Mouse (Mus musculus) monocyte, adult 5-6 weeks (primary cell): ENCODE results near the gene Pard3. TPM values are rescaled to one million over a fixed set of nuclear protein-coding genes. Genes with fewer than 3 reads are reported as not detected.

Experiments used
- ATAC-seq: fragments of 153-309, 156-312 bp; replicated peaks from 2 replicates; pipeline ENCODE4 v1.8.0; 2017; ENCODE audit warnings: mild to moderate bottlenecking; ENCODE audit not compliant: low TSS enrichment, insufficient number of reproducible peaks, severe bottlenecking, poor library complexity, low FRiP score
- total RNA-seq: library from RNA; stranded (forward); fragments of 200-1000, 200-491, 200-594 nt; gene quantifications from 3 replicates; pipeline ENCODE4 v1.2.3, GENCODE M21; 2017

Gene Pard3
- total RNA-seq, 1 experiment from 2014 or later: not detected

DNA sequence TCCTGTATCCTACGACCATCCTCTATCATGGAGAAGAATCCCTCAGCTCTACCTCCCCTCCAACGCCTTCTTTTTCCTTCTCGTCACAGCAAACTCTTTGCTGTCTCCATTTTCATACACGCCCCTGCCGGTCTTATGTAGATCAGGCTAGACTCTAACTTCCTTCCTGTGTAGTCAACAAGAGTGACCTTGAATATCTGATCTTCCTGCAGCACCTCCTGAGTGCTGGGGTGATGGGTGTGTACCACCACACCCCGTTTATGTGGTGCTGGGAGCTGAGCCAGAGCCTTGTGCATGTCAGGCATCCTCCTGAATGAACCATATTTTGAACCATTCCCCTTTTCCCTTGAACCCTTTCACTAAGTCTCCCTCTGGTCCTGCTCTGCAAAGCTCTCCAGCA lies 372.3 kb downstream of the Pard3 start:
- ATAC-seq: no peak

- ATAC-seq: no peak
Measured at GRCm38 (mm10) chr8:127437613-127438235, 374.0 kb downstream of the Pard3 start.

DNA sequence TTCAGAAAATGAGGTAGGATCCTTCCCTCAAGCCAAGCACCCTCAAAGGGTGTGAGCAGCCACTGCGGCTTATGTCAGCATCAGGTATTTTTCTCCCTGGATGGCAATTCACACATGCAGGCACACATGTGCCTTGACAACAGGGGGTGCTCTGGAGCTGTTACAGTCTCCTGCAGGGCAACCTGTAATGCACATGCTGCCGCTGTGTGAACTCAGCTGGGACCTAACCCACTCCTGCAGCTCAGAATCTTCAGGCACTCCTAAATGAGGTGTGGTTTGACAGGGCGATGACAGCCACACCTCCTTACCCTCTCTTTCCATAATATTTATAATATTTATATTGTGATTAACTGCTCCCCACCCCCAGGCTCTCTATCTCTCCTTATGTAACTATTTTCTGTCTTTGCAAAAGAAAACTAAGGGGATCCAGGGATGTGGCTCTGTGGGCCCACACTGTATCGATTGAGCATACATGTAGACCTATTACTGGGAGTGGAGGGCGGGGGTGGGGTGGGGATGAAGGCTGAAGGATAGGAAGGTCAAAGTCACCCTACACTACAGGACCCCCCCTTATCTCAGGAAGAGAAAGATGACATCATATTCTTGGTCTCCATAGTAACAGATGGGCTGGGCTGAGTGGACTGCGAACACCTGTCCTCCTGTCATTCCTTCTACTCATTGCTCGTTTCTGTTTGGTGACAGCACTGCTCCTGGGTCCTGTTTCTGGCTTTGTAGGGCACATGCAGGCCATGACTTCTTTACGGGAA lies 375.1 kb downstream of the Pard3 start:
- no peak for ATAC-seq

GRCm38 (mm10) chr8:127439392-127440160 lies 375.9 kb downstream of the Pard3 start:
- ATAC-seq: no peak

DNA sequence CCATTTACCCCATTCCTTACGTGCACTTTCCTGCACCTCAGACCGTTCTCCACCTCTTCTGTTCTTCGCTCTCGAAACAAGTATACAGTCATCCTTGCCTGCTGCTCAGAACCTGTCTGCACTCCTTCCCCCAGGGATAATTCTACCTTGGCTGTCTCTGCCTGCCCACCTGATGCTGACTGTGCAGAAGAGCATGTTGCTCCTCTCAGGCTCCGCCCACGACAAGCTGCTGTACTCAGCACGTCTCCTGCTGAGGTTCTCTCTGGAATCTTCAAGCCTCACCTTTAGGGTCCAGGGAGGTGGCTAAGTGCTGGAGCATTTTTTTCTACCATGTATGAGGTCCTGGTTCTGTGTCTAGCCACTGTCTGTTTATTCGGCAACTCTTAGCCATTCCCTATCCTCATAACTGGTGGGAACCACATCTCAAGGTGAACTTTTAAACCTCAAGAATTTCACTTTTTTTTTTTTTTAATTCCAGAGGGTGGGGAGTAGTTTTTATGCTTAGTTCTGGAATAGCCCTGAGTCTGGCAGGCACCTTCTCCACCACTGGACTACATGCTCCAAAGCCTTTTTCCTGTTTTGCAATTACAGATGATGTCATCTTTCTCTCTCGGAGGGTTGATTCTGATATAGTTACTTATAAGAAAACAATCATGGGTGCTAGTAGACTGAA lies 376.6 kb downstream of the Pard3 start:
- ATAC-seq: no peak

DNA sequence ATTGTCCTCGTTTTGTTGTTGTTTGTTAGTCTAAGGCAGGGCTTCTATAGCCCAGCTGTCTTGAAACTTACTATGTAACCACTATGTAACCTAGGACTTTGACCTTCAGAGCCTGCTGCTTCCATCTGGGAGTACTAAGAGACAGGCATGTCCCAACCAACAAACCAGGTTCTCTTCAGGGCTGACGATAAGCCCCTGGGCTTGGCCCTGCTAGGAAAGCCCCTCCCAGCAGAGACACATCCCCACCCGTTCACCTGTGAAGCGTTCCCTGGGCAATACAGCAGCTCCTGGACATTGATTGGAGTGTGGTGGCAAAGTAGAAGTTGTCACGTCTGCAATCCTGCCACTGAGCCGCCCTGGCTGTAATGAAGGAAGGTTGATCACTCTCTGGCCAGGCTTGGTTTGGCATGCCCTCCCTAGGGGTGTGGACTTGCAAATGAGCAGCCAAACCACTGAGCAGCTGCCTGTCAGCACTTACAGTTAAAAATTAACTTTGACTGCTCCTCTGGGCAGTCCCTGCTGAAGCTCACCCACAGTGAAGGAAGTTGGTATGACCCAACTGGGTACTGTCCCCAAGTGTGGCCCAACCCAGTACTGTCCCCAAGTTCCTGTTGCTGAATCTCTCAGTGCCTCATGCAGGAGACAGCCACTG lies 377.3 kb downstream of the Pard3 start:
- peak; percentile 95 for ATAC-seq

GRCm38 (mm10) chr8:127447401-127447800 lies 383.7 kb downstream of the Pard3 start:
- ATAC-seq: no peak

DNA sequence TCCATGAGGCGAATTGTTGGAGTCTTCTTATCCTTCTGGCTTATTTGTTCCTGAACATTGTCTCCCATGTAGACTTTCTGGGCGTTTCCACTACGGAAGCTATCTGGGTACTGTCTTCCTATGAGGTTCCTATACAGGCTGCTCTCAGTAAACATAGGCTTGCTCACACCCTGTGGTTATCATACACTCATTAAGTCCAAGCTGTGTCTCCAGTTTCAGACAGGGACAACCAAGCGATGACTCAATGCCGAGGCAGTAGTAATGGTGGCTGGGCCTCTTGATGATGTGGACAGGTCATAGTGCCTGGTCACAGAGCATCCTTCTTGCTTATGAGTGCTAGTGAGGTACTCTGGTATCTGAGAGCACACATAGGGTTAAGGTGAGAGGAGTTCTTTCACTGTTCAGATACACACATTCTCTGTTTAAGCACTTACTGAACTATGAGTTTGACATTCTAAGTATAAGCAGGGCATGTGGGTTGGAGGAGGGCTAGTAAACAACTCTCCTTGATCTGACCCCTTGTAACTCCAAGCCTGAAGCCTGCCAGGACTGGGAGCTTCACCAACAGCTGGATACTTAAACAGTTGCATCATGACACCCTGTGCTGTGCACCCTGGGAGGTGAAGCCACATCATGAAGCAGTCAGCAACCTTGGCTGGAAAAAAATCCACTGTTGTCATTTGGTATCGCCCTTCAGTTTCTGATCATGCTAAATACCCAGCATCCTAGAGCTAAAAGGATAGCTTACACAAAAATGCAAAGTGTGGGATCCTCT lies 385.6 kb downstream of the Pard3 start:
- ATAC-seq: no peak

DNA sequence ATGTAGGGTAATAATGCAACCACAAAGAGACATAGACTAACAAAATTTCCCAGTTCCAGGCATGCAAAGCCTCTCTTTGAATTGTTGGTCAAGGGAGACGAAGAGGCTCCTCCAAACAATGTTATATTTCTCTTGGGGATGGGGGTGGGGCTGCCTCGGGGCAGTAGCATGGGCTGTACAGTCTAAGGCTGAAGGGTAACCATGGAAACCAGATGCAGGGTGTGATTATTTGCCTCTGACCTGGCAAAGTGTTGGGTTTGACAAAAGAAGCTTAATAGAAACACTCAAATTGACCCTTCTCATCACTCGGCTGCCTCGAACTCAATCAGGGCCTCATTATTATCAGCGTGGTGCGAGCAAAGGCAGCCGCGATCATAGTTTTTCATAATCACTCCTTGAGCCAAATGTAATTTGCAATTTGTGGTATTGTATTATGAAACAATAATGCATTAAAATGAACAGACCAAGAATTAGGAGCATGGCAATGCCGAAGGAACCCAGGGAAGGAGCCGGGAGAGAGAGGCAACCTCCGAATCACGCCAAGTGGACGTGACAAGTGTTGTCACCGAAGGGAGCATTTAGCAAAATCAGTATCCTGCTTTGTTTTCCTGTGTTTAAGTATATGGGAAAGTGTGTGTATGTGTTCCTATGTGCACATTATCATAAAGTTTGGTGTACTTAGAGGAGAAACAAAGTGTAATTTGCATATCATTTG lies 387.4 kb downstream of the Pard3 start:
- no peak for ATAC-seq

GRCm38 (mm10) chr8:127452364-127452763 lies 388.7 kb downstream of the Pard3 start:
- ATAC-seq: no peak

DNA sequence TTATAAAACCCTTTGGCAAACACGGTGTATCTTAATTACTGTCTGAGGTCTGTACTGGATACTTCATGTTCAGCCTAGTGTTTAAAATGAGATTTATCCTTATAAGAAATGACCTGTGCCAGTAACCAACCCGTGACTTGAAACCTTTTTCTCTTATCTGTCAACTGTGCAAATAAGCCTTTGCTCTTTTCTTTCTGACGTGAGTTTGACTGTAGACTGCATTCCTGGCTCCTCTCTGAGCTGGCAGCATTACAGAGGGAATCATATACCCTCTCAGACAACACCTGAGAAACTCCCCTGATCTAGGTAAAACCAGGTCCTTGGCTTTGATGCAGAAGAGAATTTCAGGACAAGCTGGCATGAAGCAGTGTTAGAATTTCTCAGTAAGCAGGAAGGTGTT lies 394.2 kb downstream of the Pard3 start:
- ATAC-seq: no peak

- ATAC-seq: no peak
Measured at GRCm38 (mm10) chr8:127461173-127461572, 397.5 kb downstream of the Pard3 start.

GRCm38 (mm10) chr8:127462378-127462935 lies 398.8 kb downstream of the Pard3 start:
- no peak for ATAC-seq

GRCm38 (mm10) chr8:127464300-127464699 lies 400.6 kb downstream of the Pard3 start:
- ATAC-seq: no peak

DNA sequence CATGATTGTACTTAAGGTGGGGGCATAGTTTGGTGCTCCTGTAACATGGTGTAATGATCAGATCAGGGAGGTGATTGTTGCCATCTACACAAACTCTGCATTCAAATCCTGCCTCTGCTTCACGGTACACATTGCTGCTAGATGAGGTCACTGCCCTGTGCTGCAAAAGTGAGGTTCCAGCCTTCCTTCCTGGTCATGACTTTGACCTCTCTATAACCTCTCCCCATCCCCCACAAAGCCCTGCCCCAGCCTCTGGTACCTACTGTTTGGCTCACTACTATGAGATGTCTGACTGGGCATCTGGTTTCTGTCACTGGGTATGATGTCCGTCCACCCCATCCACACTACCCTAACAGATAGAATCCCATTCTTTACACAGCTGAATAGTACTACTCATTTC lies 408.5 kb downstream of the Pard3 start:
- no peak for ATAC-seq

- no peak for ATAC-seq
Measured at GRCm38 (mm10) chr8:127480003-127480402, 416.3 kb downstream of the Pard3 start.

DNA sequence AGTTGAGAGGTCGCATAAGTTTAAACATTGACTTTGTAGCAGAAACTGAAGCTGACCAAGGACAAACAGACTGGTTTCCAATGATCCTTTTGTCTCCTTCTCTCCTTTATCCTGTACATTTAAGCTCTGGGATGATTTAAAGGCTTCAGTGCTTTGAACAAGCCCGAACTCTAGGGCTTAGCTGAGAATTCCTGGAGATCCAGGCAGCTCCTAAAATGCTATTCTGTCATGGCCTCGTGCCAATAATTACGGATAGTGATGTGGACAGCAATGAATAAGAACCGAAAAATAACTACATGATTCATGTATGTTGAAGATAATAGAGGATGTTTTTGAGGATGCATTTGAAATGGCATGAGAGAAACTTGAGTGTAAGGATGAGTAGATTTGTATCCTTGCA lies 421.9 kb downstream of the Pard3 start:
- ATAC-seq: no peak
